Mouse (Mus musculus) G1E (cell line): ENCODE data around the gene Ccdc141. TPM values are rescaled to one million over a fixed set of nuclear protein-coding genes. Genes with fewer than 3 reads are reported as not detected.

Experiments used
- ATAC-seq: 2 replicates; pipeline ENCODE4 v1.8.0; 2016; ENCODE audit warnings: mild to moderate bottlenecking; ENCODE audit not compliant: insufficient number of reproducible peaks, poor library complexity, low FRiP score, severe bottlenecking; ENCODE audit errors: extremely low read depth
- DNase-seq: peaks from one replicate; pipeline ENCODE4 v3.0.0; 2012; ENCODE audit warnings: low spot score
- H3K27me3 ChIP-seq: 2 replicates; pipeline ENCODE4 v1.6.1; 2012; ENCODE audit warnings: mild to moderate bottlenecking, low read length, inconsistent platforms; ENCODE audit not compliant: insufficient read depth
- H3K36me3 ChIP-seq: replicated peaks from 2 replicates; pipeline ENCODE3; 2012; ENCODE audit warnings: mild to moderate bottlenecking, inconsistent platforms
- H3K4me1 ChIP-seq: 2 replicates; pipeline ENCODE4 v1.6.1; 2012; ENCODE audit warnings: low read depth, low read length, inconsistent platforms, mixed read lengths; ENCODE audit not compliant: insufficient read depth
- H3K4me3 ChIP-seq: 2 replicates; pipeline ENCODE4 v1.5.1; 2012; ENCODE audit warnings: low read depth, mild to moderate bottlenecking, inconsistent platforms, low read length, moderate library complexity, mixed read lengths
- H3K9me3 ChIP-seq: replicated peaks from 2 replicates; pipeline ENCODE4 v1.6.1; 2012; ENCODE audit warnings: inconsistent platforms
- CTCF ChIP-seq: IDR thresholded peaks from 2 replicates; pipeline ENCODE4 v1.5.1; 2012; ENCODE audit warnings: low read depth, low read length, inconsistent platforms, mixed read lengths
- GATA1 ChIP-seq: IDR thresholded peaks from 2 replicates; pipeline ENCODE4 v1.6.1; 2012; ENCODE audit warnings: borderline replicate concordance, low read length, inconsistent platforms, mixed read lengths
- GATA2 ChIP-seq: IDR thresholded peaks from 2 replicates; pipeline ENCODE4 v1.6.1; 2012; ENCODE audit warnings: low read depth, low read length, inconsistent platforms, borderline replicate concordance
- POLR2AphosphoS5 ChIP-seq: IDR thresholded peaks from 2 replicates; pipeline ENCODE4 v1.6.1; 2012; ENCODE audit warnings: low read depth, low read length, inconsistent platforms; ENCODE audit not compliant: insufficient replicate concordance
- TAL1 ChIP-seq: conservative IDR thresholded peaks from 2 replicates; pipeline ENCODE4 v1.6.1; 2012; ENCODE audit warnings: low read depth, low read length, inconsistent platforms, mixed read lengths
- polyA plus RNA-seq: library from polyadenylated mRNA; stranded (reverse); fragments of >175 nt; gene quantifications from 2 replicates; pipeline ENCODE4 v1.2.3, GENCODE M21; 2012
- total RNA-seq, 2 experiments: library from RNA; stranded (forward) in 1 of 2; stranded (reverse) in 1 of 2; fragments of 200-1000 nt in 1 of 2; fragments of >200 nt in 1 of 2; fragmentation: Nextera tagmentation in 1 of 2; gene quantifications; 2 replicates each; pipeline ENCODE4 v1.2.3; 2014 to 2017

Ccdc141 gene
- total and polyA plus RNA-seq, 3 experiments = 0.11 TPM; not detected in 2

DNA sequence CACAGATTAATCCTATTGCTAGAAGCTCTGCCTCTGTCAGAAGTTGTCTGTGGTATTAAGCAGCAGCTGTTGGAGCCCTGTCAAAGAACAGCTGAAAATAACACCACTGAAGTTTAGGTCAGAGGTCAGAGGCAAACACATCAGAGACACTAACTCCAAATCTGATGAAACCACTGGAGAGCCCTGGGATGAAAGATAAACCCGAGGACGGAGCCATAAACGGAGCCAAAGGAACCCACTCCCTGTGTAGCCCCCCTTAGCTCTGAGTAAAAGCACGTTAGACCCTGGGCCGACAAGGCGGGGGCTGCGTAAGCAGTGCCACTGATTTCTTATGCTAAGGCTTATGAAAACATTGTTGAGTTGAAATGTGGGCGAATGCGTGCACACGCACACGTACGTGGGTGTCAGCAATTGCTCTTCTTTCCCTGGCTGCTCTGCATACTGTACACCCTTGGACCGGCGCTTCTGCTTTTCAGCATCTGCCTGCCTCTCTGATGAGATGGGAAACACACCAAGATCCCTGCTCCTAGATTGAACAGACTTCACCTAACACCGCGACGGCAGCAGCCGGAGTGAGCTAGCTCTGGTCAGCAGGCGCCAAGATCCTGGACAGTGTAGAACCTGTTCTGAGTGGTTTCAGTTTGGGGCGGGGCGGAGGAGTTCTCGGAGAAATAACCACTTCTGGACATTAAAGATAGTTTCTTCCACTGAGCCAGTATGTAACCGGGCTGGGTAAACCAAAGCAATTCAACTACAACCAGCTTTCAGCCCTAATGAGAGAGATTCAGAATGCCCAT lies 1.2 kb upstream of the Ccdc141 start:
- Histone ChIP-seq H3K36me3 (no peaks in the 10 kb centered on the region), H3K9me3 (peaks cover 50% of the 10 kb centered on the region), H3K4me1 (no peaks in the 10 kb centered on the region), H3K4me3 (no peak overlapping the region), H3K27me3 (no peaks in the 10 kb centered on the region)
- TF ChIP-seq TAL1 (no peak), POLR2AphosphoS5 (no peak), GATA1 (no peak), CTCF (no peak), GATA2 (no peak)
- no peak for DNase-seq
- ATAC-seq = no peak

DNA sequence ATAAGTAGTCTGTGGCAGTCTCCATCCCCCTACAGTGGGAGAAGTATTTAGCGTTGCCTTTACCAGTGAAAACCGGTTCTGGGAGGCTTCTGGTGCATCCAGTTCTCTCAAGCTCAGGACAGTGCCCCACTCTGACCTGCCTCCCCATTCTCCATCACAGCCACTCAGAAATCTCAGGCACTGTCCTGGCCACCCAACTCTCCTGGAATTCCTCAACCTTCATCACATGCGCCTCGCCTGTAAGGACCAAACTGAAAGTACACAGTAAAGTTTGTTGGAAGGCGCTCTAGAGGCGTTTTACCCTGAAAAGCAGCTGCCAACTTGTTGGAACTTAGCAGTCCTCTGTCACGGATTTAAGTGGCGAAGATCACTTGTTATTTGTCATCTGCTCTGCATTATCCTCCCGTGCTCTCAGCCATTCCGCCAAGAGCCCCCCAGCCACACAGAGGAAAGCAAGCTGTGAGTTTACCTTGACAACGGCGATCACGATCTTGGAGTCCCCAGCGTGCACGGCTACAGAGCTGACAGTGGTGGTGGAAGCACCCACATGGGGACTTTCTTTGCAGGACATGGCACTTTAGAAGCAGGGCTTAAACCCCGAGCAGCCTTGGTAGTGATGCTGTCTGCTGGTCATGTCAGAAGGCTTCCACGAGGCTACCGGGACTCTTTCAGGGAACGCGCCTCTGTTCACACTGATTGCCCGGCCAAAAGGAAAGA lies 362 bp downstream of the Ccdc141 start:
- Histone ChIP-seq H3K9me3 (peaks cover 47% of the 10 kb centered on the region), H3K4me3 (no peak overlapping the region), H3K4me1 (no peaks in the 10 kb centered on the region), H3K36me3 (no peaks in the 10 kb centered on the region), H3K27me3 (no peaks in the 10 kb centered on the region)
- TF ChIP-seq CTCF (no peak), POLR2AphosphoS5 (no peak), GATA1 (no peak), GATA2 (no peak), TAL1 (no peak)
- ATAC-seq (no peak), DNase-seq (no peak)

DNA sequence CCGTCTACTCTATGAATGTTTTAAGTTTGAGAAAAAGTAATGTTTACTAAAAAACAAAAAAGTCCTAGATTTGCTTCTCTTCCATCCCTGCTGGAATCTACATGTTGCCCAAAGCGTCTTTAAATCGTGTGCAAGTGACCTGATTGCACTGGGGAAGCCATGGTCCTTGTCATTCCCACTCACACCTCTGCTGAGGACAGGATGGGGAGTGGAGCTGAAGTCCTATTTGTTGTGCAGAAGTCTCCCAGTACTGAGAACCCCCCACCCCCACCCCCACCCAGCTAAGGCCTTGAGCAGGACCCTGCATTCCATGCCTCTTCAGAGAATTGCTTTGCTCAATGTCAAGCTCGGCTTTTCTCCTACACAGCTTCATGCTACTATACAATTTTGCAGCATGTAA lies 1.2 kb downstream of the Ccdc141 start:
- no peak overlapping the region for H3K4me3 ChIP-seq
- TF ChIP-seq CTCF (no peak), POLR2AphosphoS5 (no peak), GATA1 (no peak), GATA2 (no peak), TAL1 (no peak)
- peaks cover 48% of the 10 kb centered on the region for H3K9me3 ChIP-seq
- DNase-seq (no peak), ATAC-seq (no peak)
- no peaks in the 10 kb centered on the region for H3K27me3 ChIP-seq
- H3K36me3 ChIP-seq = no peaks in the 10 kb centered on the region
- H3K4me1 ChIP-seq = no peaks in the 10 kb centered on the region

DNA sequence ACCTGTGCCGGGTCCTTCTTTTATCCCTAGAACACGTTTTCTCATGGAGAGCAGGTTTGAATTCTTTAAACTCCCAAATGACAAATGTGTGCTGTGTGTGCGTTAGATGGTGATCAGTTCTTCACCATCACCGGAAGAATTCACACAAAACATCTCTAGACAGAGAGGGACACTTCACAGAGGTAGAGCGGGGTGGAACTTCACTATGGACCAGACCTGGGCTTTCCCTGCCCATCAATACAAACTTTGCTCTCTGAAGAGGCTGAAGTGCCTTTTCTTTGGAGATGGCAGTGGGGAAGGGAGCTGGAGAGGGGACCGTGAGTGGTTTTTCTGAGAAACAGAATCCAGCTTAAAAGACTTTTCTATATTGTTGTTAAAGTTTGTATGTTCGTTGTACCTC lies 1.7 kb downstream of the Ccdc141 start:
- ATAC-seq (no peak), DNase-seq (no peak)
- no peak overlapping the region for H3K4me3 ChIP-seq
- H3K27me3 ChIP-seq = no peaks in the 10 kb centered on the region
- H3K9me3 ChIP-seq = peaks cover 46% of the 10 kb centered on the region
- TF ChIP-seq GATA1 (no peak), CTCF (no peak), GATA2 (no peak), POLR2AphosphoS5 (no peak), TAL1 (no peak)
- no peaks in the 10 kb centered on the region for H3K36me3 ChIP-seq
- no peaks in the 10 kb centered on the region for H3K4me1 ChIP-seq

DNA sequence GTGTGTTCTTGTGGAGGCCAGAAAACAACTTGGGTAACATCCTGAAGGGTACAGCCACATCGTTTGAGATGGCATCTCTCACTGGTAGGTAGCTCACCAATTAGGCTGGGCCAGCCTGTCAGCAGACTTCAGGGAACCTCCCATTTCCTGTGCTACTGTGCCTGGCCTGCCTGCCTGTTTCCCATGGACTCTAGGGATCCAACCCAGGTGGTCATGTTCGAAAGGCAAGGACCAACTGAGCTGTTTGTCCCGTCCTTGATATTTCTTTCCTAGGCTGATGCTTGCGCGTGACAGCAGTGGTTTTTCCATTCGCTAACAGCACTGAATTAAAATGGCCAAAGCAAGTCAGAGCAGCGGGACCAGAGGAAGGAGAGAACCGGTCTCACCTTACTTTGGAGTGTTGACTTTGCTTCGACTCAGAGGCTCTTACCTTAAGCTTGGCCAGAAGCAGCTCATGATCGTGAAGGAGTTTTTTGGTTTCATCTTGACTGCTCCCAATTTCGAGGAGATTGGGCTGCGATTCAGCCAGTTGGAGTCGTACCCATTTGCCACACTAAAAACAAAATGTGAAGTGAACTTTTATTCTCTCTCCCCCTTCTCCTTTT lies 2.3 kb downstream of the Ccdc141 start:
- no peak for ATAC-seq
- H3K4me3 ChIP-seq = no peak overlapping the region
- TF ChIP-seq POLR2AphosphoS5 = no peak
- no peak for TF ChIP-seq GATA2
- TF ChIP-seq GATA1 = no peak
- TF ChIP-seq TAL1 = no peak
- TF ChIP-seq CTCF = no peak
- no peak for DNase-seq
- peaks cover 48% of the 10 kb centered on the region for H3K9me3 ChIP-seq
- H3K36me3 ChIP-seq = no peaks in the 10 kb centered on the region
- H3K4me1 ChIP-seq = no peaks in the 10 kb centered on the region
- no peaks in the 10 kb centered on the region for H3K27me3 ChIP-seq

DNA sequence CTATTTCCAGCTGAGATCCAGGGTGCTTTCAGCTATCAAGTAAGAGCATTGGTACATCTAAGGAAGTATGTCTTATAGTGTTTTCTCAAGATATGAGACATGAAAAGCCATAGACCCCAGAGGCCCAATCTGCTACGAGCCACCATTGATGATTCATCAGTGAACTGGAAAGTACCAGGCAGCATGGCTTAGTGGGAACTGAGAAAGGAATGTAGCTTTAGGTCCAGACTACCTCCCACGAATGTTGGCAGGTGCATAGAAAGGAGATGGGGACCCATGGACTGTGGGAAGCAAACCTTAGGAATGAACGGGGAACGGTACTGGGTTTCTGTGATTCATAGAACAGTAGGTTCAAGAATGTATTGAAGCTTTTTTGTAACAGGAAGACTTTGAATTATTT lies 4.1 kb downstream of the Ccdc141 start:
- ATAC-seq (no peak), DNase-seq (no peak)
- Histone ChIP-seq H3K9me3 (peaks cover 41% of the 10 kb centered on the region), H3K27me3 (no peaks in the 10 kb centered on the region), H3K4me3 (no peak overlapping the region), H3K36me3 (no peaks in the 10 kb centered on the region), H3K4me1 (no peaks in the 10 kb centered on the region)
- TF ChIP-seq TAL1 = no peak
- no peak for TF ChIP-seq GATA1
- no peak for TF ChIP-seq CTCF
- no peak for TF ChIP-seq POLR2AphosphoS5
- no peak for TF ChIP-seq GATA2
